Mouse (Mus musculus) limb, embryonic 10.5 days (tissue): ENCODE measurements around the gene Washc4. TPM values are rescaled to one million over a fixed set of nuclear protein-coding genes. Genes with fewer than 3 reads are reported as not detected.
"Not testable (repeated sequence)": the region's sequence is repeated elsewhere in the genome, so short reads cannot be mapped to it uniquely, and the experiment has no call there.

Experiments used
- DNase-seq: peaks from one replicate; pipeline ENCODE4 v3.0.0-alpha.2; 2017; ENCODE audit warnings: low spot score
- H3K27ac ChIP-seq: fragments of 300-500 bp; sonication (generic); 2 replicates; pipeline ENCODE4 v1.5.1; 2016; ENCODE audit warnings: mild to moderate bottlenecking
- H3K27me3 ChIP-seq: fragments of 300-500 bp; sonication (generic); 2 replicates; pipeline ENCODE4 v1.6.1; 2016; ENCODE audit warnings: low read depth, mild to moderate bottlenecking; ENCODE audit not compliant: poor library complexity, severe bottlenecking
- H3K36me3 ChIP-seq: fragments of 300-500 bp; sonication (generic); 2 replicates; pipeline ENCODE4 v1.6.1; 2016; ENCODE audit warnings: mild to moderate bottlenecking, moderate library complexity
- H3K4me1 ChIP-seq: fragments of 300-500 bp; sonication (generic); 2 replicates; pipeline ENCODE4 v1.6.1; 2016
- H3K4me3 ChIP-seq: fragments of 300-500 bp; sonication (generic); 2 replicates; pipeline ENCODE4 v1.5.1; 2016; ENCODE audit warnings: mild to moderate bottlenecking, moderate library complexity
- H3K9me3 ChIP-seq: fragments of 300-500 bp; sonication (generic); replicated peaks from 2 replicates; pipeline ENCODE4 v1.6.1; 2016; ENCODE audit warnings: mild to moderate bottlenecking
- WGBS: fragments of 180-500 bp; shearing (Covaris S2); methylation state at CpG from one replicate; pipeline ENCODE4 v1.1.7; 2016; 5-methylcytosine and 5-hydroxymethylcytosine counted together
- polyA plus RNA-seq: library from polyadenylated mRNA; unstranded; fragments of >200 nt; fragmentation: Nextera tagmentation; extraction: Ambion mirVana; gene quantifications from 2 replicates; pipeline ENCODE4 v1.2.1, GENCODE M21; 2016

The Washc4 gene
- polyA plus RNA-seq = 31.2 and 32.3 TPM in 2 replicates

GRCm38 (mm10) chr10:83543439-83544102 lies at the start of gene Washc4:
Gene Washc4 (plus strand): TSS chr10:83543752.
- peak; percentile 97 for DNase-seq
- no peaks in the 10 kb centered on the region for H3K9me3 ChIP-seq
- H3K4me1 ChIP-seq = peaks cover 12% of the 10 kb centered on the region
- peaks cover 12% of the 10 kb centered on the region for H3K36me3 ChIP-seq
- H3K4me3 ChIP-seq = peak within 1 kb of the TSS; percentile 81
- WGBS = 2% methylated on average over 49 of the region's 49 CpGs
- no peaks in the 10 kb centered on the region for H3K27me3 ChIP-seq
- H3K27ac ChIP-seq = peak within 1 kb of the TSS; percentile 92

DNA sequence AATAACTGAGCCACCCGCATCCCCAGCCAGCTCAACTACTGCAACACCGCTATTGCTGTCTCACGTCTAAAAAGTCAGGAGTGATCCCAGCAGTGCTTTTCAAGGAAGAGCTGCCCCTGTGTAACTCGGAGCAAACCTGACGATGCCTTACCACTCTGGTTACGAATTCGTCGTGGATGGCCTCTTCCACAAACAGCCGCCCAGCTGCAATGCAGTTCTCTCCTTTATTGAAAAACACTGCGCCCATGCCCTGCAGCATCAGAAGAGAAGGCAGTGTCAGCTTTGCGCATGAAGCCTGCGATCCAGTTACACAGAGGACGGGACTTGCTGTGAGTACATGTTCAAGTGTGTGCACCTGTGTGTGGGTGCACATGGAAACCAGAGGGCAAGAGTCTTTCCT lies 46.2 kb upstream of the Washc4 start:
- Histone ChIP-seq H3K27ac (no peak overlapping the region), H3K36me3 (no peaks in the 10 kb centered on the region), H3K4me3 (no peak overlapping the region), H3K4me1 (no peaks in the 10 kb centered on the region), H3K27me3 (no peaks in the 10 kb centered on the region), H3K9me3 (no peaks in the 10 kb centered on the region)
- 86% methylated on average over 13 of the region's 13 CpGs for WGBS
- DNase-seq = no peak

DNA sequence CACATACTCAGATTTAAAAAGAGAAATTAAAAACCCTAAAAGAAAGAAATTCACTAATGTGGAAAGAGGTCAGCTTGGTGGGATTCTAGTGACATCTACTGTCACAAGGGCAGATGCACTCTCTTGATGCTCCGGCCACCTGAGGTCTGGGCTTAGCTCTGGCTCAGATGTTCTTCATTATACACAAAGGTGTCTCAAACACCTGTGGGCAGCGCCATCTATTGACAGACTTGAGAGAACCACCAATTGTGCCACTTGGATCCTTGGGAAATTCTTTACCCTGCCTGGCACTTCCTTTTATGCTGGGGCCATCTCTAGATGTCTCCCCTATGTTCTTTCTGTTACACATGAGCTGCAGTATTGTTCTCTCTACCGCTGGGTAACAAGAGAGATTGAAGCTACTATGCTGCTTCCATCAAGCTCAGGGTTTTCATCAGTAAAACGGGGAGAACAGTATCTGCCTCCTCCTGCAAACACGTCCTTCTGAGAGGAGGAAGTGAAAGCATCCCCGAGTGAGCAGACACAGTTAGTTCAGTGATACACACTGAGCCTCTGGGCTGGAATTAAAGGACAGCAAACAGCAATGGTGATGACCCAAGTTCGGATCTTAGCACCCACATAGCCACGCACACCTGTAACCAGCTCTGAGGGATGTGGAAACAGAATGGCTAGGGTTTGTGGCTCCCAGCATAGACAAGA lies 34.4 kb upstream of the Washc4 start:
- WGBS = 66% methylated on average over 8 of the region's 8 CpGs
- Histone ChIP-seq H3K27ac (no peak overlapping the region), H3K36me3 (no peaks in the 10 kb centered on the region), H3K4me1 (no peaks in the 10 kb centered on the region), H3K4me3 (no peak overlapping the region), H3K27me3 (no peaks in the 10 kb centered on the region), H3K9me3 (no peaks in the 10 kb centered on the region)
- DNase-seq = no peak

DNA sequence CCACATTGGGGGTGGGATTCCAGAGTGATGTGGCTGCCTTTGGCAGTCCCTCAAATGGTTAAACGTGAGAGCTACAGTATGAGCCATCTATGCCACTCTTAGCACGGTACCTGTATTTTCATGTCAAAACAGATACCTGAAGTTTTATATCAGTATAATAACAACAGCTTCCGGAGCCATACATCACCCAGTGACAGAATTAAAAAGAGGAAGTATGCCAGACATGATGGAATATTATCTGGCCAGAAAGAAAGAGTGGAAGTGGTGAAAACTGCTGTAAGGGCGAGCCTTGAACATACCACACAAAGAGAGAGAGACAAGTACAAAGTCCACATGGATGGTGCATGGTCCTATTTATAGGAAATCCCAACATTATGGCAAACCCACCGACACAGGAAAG lies 32.2 kb upstream of the Washc4 start:
- 81% methylated on average over 5 of the region's 5 CpGs for WGBS
- H3K4me3 ChIP-seq = no peak overlapping the region
- no peak for DNase-seq

GRCm38 (mm10) chr10:83513736-83514135 lies 29.8 kb upstream of the Washc4 start:
- no peaks in the 10 kb centered on the region for H3K4me1 ChIP-seq
- no peak overlapping the region for H3K27ac ChIP-seq
- WGBS = 85% methylated on average over 8 of the region's 8 CpGs
- no peaks in the 10 kb centered on the region for H3K36me3 ChIP-seq
- no peak for DNase-seq
- no peaks in the 10 kb centered on the region for H3K27me3 ChIP-seq
- H3K9me3 ChIP-seq = no peaks in the 10 kb centered on the region
- no peak overlapping the region for H3K4me3 ChIP-seq

More for the DNA sequence above, 32.2 kb upstream of the Washc4 start:
- H3K4me1 ChIP-seq = no peaks in the 10 kb centered on the region
- no peaks in the 10 kb centered on the region for H3K9me3 ChIP-seq
- no peaks in the 10 kb centered on the region for H3K27me3 ChIP-seq
- no peaks in the 10 kb centered on the region for H3K36me3 ChIP-seq
- no peak overlapping the region for H3K27ac ChIP-seq

DNA sequence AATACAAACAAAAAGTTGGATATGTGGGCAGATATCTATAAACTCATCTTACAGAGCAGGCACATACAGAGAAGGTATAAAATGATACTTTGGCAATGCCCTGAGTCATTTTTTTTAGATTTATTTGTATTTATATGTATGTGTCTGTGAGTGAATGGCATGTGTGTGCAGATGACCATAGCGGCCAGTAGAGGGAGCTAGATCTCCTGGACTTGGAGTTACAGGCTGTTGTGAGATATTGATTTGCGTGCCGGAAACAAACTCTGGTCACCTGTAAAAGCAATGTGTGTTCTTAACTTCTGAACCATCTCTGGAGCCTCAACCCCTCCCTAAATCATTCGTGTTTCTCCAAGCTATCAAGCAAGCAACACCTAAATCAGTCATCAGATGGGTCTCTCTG lies 22.6 kb upstream of the Washc4 start:
- Histone ChIP-seq H3K36me3 (no peaks in the 10 kb centered on the region), H3K4me1 (no peaks in the 10 kb centered on the region), H3K27ac (no peak overlapping the region), H3K4me3 (no peak overlapping the region), H3K9me3 (no peaks in the 10 kb centered on the region), H3K27me3 (no peaks in the 10 kb centered on the region)
- WGBS = 76% methylated on average over 4 of the region's 4 CpGs
- no peak for DNase-seq

- H3K4me1 ChIP-seq, DNase-seq, H3K36me3 ChIP-seq: not testable (repeated sequence)
These were observed 19.3 kb upstream of the Washc4 start for GRCm38 (mm10) chr10:83524238-83524637.

GRCm38 (mm10) chr10:83530384-83530967 lies 13.1 kb upstream of the Washc4 start:
- H3K36me3 ChIP-seq = no peaks in the 10 kb centered on the region
- H3K4me3 ChIP-seq = no peak overlapping the region
- no peak overlapping the region for H3K27ac ChIP-seq
- DNase-seq = peak; percentile 21
- WGBS = 87% methylated on average over 6 of the region's 6 CpGs
- peaks cover 12% of the 10 kb centered on the region for H3K4me1 ChIP-seq
- peaks cover 24% of the 10 kb centered on the region for H3K27me3 ChIP-seq
- H3K9me3 ChIP-seq = no peaks in the 10 kb centered on the region

More at GRCm38 (mm10) chr10:83524238-83524637, 19.3 kb upstream of the Washc4 start:
- H3K4me3 ChIP-seq, H3K27ac ChIP-seq, H3K9me3 ChIP-seq, H3K27me3 ChIP-seq: not testable (repeated sequence)

- peaks cover 12% of the 10 kb centered on the region for H3K4me1 ChIP-seq
- peak overlapping the region; percentile 71 for H3K27ac ChIP-seq
- peaks cover 24% of the 10 kb centered on the region for H3K27me3 ChIP-seq
- peak; percentile 45 for DNase-seq
- no peaks in the 10 kb centered on the region for H3K9me3 ChIP-seq
- H3K36me3 ChIP-seq = no peaks in the 10 kb centered on the region
- peak overlapping the region; percentile 67 for H3K4me3 ChIP-seq
- 8% methylated on average over 27 of the region's 27 CpGs for WGBS
These were observed 10.2 kb upstream of the Washc4 start for GRCm38 (mm10) chr10:83533258-83533909.

DNA sequence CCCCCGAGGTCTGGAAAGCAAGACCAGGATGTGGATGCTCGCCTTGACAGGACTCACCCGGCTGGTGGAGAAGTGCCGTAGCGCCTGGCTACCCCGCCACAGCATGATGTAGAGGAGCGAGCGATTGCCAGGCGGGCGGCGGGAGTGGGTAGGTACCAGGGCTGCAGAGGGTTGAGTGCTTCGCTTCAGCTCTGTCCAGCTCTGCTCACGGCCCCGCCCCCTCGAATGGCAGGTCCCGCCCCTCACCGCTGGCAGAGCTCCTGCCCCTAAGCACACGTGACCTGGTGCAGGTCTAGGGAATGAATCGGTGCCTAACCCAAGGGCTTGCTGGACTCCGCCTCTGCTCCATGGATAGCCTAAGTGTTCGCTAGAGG lies 9.7 kb upstream of the Washc4 start, which contains the start of gene Aldh1l2:
TSS of gene Aldh1l2 (minus strand) at position 231 of the 374 bp plus-strand sequence.
- under 1% methylated on average over 21 of the region's 21 CpGs for WGBS
- peak; percentile 85 for DNase-seq
- Histone ChIP-seq H3K27me3 (peaks cover 24% of the 10 kb centered on the region), H3K9me3 (no peaks in the 10 kb centered on the region), H3K4me1 (peaks cover 12% of the 10 kb centered on the region), H3K36me3 (no peaks in the 10 kb centered on the region), H3K4me3 (peak within 1 kb of the TSS; percentile 67), H3K27ac (peak within 1 kb of the TSS; percentile 71)

DNA sequence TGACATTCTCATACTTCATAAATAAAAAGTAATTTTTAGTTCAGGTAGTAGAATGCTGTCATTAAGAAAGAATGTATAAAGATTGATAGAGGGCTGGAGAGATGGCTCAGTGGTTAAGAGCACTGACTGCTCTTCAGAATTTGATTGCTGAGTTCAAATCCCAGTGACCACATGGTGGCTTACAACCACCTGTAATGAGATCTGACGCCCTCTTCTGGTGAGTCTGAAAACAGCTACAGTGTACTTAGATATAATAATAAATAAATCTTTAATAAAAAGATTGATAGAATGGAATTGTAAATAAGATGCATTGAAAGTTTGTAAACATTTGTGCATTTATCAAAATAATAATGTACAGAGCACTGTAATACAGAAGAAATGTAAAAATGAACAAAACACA lies 7.1 kb upstream of the Washc4 start:
- no peaks in the 10 kb centered on the region for H3K9me3 ChIP-seq
- peaks cover 24% of the 10 kb centered on the region for H3K27me3 ChIP-seq
- H3K4me3 ChIP-seq = no peak overlapping the region
- H3K36me3 ChIP-seq = no peaks in the 10 kb centered on the region
- peaks cover 12% of the 10 kb centered on the region for H3K4me1 ChIP-seq
- 6% methylated on average over 1 of the region's 1 CpGs for WGBS
- H3K27ac ChIP-seq = no peak overlapping the region
- no peak for DNase-seq

GRCm38 (mm10) chr10:83539311-83539980 lies 4.1 kb upstream of the Washc4 start:
- Histone ChIP-seq H3K27me3 (no peaks in the 10 kb centered on the region), H3K36me3 (no peaks in the 10 kb centered on the region)
- 70% methylated on average over 6 of the region's 6 CpGs for WGBS

More at GRCm38 (mm10) chr10:83539311-83539980, 4.1 kb upstream of the Washc4 start:
- no peak for DNase-seq
- Histone ChIP-seq H3K4me3 (no peak overlapping the region), H3K9me3 (no peaks in the 10 kb centered on the region), H3K27ac (no peak overlapping the region), H3K4me1 (peaks cover under 1% of the 10 kb centered on the region; the same call in 1 of the 2 replicates)
